Mouse (Mus musculus): ENCODE measurements around the gene Kbtbd8. TPM values are rescaled to one million over a fixed set of nuclear protein-coding genes. Genes with fewer than 3 reads are reported as not detected.

Gene Kbtbd8
- polyA plus RNA-seq, 1 experiment from 2014 or later, result 4.2 TPM

- peak overlapping the region; percentile 73 for H3K4me3 ChIP-seq
- H3K27ac ChIP-seq, result peak overlapping the region; percentile 92
- H3K4me2 ChIP-seq, result peak overlapping the region; percentile 53
- no peaks in the 10 kb centered on the region for H3K36me3 ChIP-seq (replicated peaks)
- no peaks in the 10 kb centered on the region; the same call in 1 of the 2 replicates for H3K27me3 ChIP-seq (replicated peaks)
- no peaks in the 10 kb centered on the region for H3K9me3 ChIP-seq
- peak overlapping the region; percentile 70 for H3K9ac ChIP-seq
- H3K4me1 ChIP-seq, result peaks cover 14% of the 10 kb centered on the region
- under 1% methylated on average over 87 of the region's 103 CpGs for WGBS
- peak; percentile 99 for ATAC-seq (replicated peaks)
Observed at GRCm38 (mm10) chr6:95117614-95118541, 838 bp downstream of the Kbtbd8 start.

DNA sequence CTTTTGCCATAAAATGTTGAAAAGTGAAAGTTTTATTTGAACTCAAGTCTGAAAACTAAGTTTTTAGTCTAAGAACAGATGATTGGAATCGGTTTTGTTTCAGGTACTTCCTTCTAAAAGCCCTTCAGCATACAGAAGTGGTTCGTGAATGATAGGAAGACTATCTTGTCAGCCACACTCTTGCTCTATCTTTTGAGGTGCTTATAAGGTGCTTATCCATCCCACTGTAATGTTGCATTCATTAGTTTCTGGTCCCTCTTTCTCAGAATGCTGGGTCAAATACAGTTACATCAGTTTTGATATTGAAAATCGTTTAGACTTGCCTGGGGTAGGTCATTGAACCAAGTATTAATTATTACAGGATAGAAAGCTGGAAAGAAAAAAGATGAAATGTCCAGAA is 2.3 kb downstream of the Kbtbd8 start:
- Histone ChIP-seq H3K9ac (no peak overlapping the region), H3K27me3 (replicated peaks) (no peaks in the 10 kb centered on the region), H3K4me3 (no peak overlapping the region), H3K4me1 (peaks cover 22% of the 10 kb centered on the region), H3K27ac (no peak overlapping the region), H3K9me3 (no peaks in the 10 kb centered on the region), H3K36me3 (replicated peaks) (no peaks in the 10 kb centered on the region), H3K4me2 (no peak overlapping the region)
- ATAC-seq (replicated peaks), result no peak
- 89% methylated on average over 3 of the region's 3 CpGs for WGBS

- no peaks in the 10 kb centered on the region for H3K27me3 ChIP-seq (replicated peaks)
- no peak overlapping the region for H3K27ac ChIP-seq
- H3K4me2 ChIP-seq, result no peak overlapping the region
- no peak for ATAC-seq (replicated peaks)
- no peaks in the 10 kb centered on the region for H3K4me1 ChIP-seq
- H3K9me3 ChIP-seq, result no peaks in the 10 kb centered on the region
- no peak overlapping the region for H3K4me3 ChIP-seq
- H3K9ac ChIP-seq, result no peak overlapping the region
- 68% methylated on average over 6 of the region's 6 CpGs for WGBS
- H3K36me3 ChIP-seq (replicated peaks), result no peaks in the 10 kb centered on the region
Observed at GRCm38 (mm10) chr6:95149931-95150534, 33.0 kb downstream of the Kbtbd8 start.

DNA sequence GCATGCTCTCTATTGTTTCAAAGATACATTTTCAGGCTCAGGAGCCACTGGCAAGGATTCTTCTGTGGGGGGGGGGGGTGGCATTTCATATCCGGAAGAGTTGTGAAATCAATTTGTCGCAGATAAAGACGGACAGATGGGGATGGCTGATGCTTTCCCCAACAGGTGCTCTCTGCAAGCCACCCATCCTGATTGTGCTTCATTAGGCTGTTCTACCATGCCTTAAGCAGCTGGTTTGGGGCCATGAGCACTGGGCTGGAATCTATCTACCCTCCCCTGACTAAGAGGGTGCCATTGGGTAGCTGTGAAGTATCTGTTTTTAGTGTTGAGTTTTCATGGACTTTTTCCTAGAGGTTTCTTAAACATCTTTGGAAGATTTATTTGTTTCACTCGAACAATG is 33.8 kb downstream of the Kbtbd8 start:
- no peaks in the 10 kb centered on the region for H3K9me3 ChIP-seq
- no peak overlapping the region for H3K4me3 ChIP-seq
- no peaks in the 10 kb centered on the region for H3K36me3 ChIP-seq (replicated peaks)
- no peak overlapping the region for H3K9ac ChIP-seq
- no peaks in the 10 kb centered on the region for H3K4me1 ChIP-seq
- H3K27me3 ChIP-seq (replicated peaks), result no peaks in the 10 kb centered on the region
- no peak overlapping the region for H3K27ac ChIP-seq
- no peak overlapping the region for H3K4me2 ChIP-seq
- no peak for ATAC-seq (replicated peaks)
- WGBS, result 73% methylated on average over 4 of the region's 4 CpGs

DNA sequence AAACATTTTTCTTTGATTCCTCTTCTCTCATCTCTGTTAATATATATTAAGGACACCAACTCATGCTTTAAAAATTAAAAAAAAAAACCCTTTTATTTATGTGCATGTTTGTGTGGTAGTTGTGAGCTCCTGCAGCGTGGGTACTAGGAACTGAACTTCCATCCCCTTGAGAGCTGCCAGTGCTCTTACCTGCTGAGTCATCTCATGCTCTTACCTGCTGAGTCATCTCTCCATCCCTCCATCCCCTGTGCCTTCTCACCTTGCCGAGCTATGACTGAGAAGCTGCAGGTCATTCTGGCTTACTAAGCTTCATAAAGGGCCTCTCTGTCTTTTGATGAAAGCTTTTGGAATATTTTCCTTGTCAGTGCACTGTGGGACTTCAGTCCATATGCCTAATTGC is 34.5 kb downstream of the Kbtbd8 start:
- H3K9me3 ChIP-seq, result no peaks in the 10 kb centered on the region
- no peak overlapping the region for H3K27ac ChIP-seq
- H3K27me3 ChIP-seq (replicated peaks), result no peaks in the 10 kb centered on the region
- no peaks in the 10 kb centered on the region for H3K4me1 ChIP-seq
- H3K36me3 ChIP-seq (replicated peaks), result no peaks in the 10 kb centered on the region
- 71% methylated on average over 2 of the region's 2 CpGs for WGBS
- no peak for ATAC-seq (replicated peaks)
- no peak overlapping the region for H3K4me2 ChIP-seq
- H3K9ac ChIP-seq, result no peak overlapping the region
- no peak overlapping the region for H3K4me3 ChIP-seq

GRCm38 (mm10) chr6:95163965-95164364 is 46.9 kb downstream of the Kbtbd8 start:
- no peak for ATAC-seq (replicated peaks)

DNA sequence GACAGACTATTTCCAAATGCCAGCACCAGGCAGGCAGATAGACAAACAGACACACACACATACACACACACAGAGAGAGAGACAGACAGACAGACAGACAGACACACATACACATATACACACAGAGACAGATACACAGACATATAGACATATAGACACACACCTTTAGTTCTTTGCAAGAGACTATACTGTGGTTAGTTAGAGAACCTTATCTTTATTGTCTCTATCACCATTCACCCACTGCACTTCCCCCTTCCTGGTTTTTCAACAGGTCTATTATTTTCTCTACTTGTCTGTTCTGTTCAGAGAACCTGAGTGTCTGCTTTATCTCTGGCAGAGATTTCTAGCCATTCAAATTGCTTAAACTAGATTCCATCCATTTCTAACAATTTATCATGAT is 48.6 kb downstream of the Kbtbd8 start:
- no peaks in the 10 kb centered on the region for H3K27me3 ChIP-seq (replicated peaks)
- H3K36me3 ChIP-seq (replicated peaks), result no peaks in the 10 kb centered on the region
- ATAC-seq (replicated peaks), result no peak
- no peaks in the 10 kb centered on the region for H3K9me3 ChIP-seq
- H3K4me3 ChIP-seq, result no peak overlapping the region
- no peak overlapping the region for H3K9ac ChIP-seq
- H3K4me2 ChIP-seq, result no peak overlapping the region
- H3K4me1 ChIP-seq, result peaks cover 14% of the 10 kb centered on the region
- no peak overlapping the region for H3K27ac ChIP-seq

More at GRCm38 (mm10) chr6:95163965-95164364, 46.9 kb downstream of the Kbtbd8 start:
- H3K27me3 ChIP-seq (replicated peaks), result no peaks in the 10 kb centered on the region
- H3K9ac ChIP-seq, result no peak overlapping the region
- no peaks in the 10 kb centered on the region for H3K9me3 ChIP-seq
- 73% methylated on average over 4 of the region's 4 CpGs for WGBS
- H3K27ac ChIP-seq, result no peak overlapping the region
- no peak overlapping the region for H3K4me2 ChIP-seq
- H3K4me1 ChIP-seq, result peaks cover 11% of the 10 kb centered on the region
- no peaks in the 10 kb centered on the region for H3K36me3 ChIP-seq (replicated peaks)
- H3K4me3 ChIP-seq, result no peak overlapping the region

DNA sequence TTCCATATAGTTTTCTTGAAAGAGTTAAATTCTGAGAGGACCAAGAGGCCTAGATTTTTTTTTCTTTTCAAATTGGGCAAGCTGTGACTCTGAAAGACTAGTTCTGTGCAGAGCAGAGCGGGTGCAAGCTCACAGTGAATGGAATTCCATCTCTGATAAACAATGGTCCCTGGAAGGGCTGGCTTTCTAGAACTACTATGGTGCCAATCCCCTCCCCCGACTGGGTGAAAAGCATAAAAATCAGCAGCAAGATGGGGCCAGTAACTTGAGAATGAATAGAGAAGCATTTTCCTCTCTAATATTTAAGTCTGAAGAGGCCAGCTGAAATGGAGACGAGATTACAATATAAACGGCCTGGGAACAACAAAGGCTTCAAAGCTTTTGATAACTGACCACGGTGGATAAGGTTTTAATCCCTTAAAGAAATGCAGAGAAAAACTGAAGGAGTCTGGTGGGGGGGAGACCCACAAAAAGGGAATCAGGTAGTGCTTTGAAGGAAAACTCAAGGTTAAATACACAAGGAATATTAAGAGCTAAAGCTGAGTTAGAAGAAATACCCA is 50.7 kb downstream of the Kbtbd8 start:
- Histone ChIP-seq H3K27me3 (replicated peaks) (no peaks in the 10 kb centered on the region; the same call in 1 of the 2 replicates), H3K4me3 (no peak overlapping the region), H3K27ac (0 out of 2 replicates have a peak overlapping the region, but pooled peaks have one; percentile 42), H3K9ac (no peak overlapping the region), H3K4me1 (peaks cover 14% of the 10 kb centered on the region), H3K36me3 (replicated peaks) (no peaks in the 10 kb centered on the region), H3K4me2 (no peak overlapping the region), H3K9me3 (no peaks in the 10 kb centered on the region)
- 0 out of 2 replicates have a peak, but pooled peaks have one; percentile 66 for ATAC-seq (replicated peaks)
- 8% methylated on average over 5 of the region's 5 CpGs for WGBS

GRCm38 (mm10) chr6:95169411-95169810 is 52.4 kb downstream of the Kbtbd8 start:
- Histone ChIP-seq H3K27me3 (replicated peaks) (no peaks in the 10 kb centered on the region; the same call in none of the 2 replicates), H3K4me3 (no peak overlapping the region), H3K36me3 (replicated peaks) (no peaks in the 10 kb centered on the region), H3K9ac (no peak overlapping the region), H3K4me1 (peaks cover 18% of the 10 kb centered on the region), H3K9me3 (no peaks in the 10 kb centered on the region), H3K4me2 (no peak overlapping the region), H3K27ac (no peak overlapping the region)
- WGBS, result 73% methylated on average over 6 of the region's 6 CpGs
- no peak for ATAC-seq (replicated peaks)

DNA sequence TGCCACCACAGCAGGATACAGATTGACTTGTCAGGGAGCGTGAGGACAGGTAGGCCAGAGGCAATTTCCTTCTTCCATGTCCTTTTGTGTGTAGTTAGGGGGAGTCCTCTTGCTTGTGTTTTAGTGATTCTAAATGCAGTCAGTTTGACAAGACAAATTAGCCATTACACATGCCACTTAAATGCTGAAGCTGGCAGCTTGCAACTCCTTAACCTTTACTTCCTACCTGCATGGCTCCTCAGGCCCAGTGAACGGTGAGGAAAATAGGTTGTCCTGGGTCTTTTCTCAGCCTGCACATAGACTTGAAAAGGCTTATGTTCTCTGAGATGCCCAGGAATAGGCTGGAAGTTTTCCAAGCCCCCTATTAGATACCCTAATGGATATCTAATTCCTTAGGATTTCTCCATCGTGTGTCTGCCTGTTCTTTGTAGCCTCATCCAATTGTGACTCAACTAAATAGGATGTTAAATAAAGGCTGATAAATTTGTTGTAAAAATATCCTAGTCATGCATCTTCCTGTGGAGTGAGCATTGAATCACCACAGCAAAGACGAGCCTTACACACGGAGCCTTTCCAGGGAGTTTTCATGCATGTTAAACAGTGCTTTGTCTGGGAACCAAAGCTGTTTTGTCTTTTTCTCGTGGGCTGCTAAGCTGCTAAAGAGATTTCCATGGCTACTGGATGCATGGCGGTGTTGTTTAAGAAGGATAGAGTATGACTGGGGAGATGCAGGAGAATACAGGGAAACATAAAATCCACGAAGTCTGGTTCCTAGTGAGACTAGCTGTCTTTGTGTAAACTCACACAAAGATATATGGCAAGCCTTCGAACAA is 57.5 kb downstream of the Kbtbd8 start:
- no peaks in the 10 kb centered on the region for H3K36me3 ChIP-seq (replicated peaks)
- no peak overlapping the region for H3K4me2 ChIP-seq
- no peak overlapping the region for H3K9ac ChIP-seq
- no peak overlapping the region for H3K4me3 ChIP-seq
- no peaks in the 10 kb centered on the region for H3K9me3 ChIP-seq
- 0 out of 2 replicates have a peak, but pooled peaks have one; percentile 54 for ATAC-seq (replicated peaks)
- H3K4me1 ChIP-seq, result 0 out of 2 replicates have a peak, but pooled peaks cover 6% of the 10 kb centered on the region
- peaks cover 12% of the 10 kb centered on the region for H3K27me3 ChIP-seq (replicated peaks)
- WGBS, result 16% methylated on average over 9 of the region's 9 CpGs
- H3K27ac ChIP-seq, result peak overlapping the region; percentile 52; the same call in 1 of the 2 replicates
